Mouse (Mus musculus) heart, adult 2 months (tissue): ENCODE measurements at regions not wholly inside any gene's neighbourhood (a gene's known extent, or its start where the extent isn't known, plus 50 kb on each side); places are given as distances from the start of the nearest gene placed in this dataset.

Experiments
- DNase-seq, 2 experiments: peaks; one replicate each; pipeline ENCODE4 v3.0.0; 2021
- H3K27ac ChIP-seq: fragments of 200-600 bp; 2 replicates; pipeline ENCODE4 v1.8.1; 2022
- H3K27me3 ChIP-seq: fragments of 200-500 bp; 2 replicates; pipeline ENCODE4 v1.6.1; 2012; ENCODE audit warnings: mild to moderate bottlenecking, low read length, inconsistent platforms, mixed read lengths; ENCODE audit not compliant: control insufficient read depth, insufficient read depth
- H3K36me3 ChIP-seq: fragments of 200-500 bp; 2 replicates; pipeline ENCODE4 v1.6.1; 2012; ENCODE audit warnings: low read length, inconsistent platforms; ENCODE audit not compliant: control insufficient read depth, insufficient read depth
- H3K4me1 ChIP-seq: fragments of 200-500 bp; 2 replicates; pipeline ENCODE4 v1.6.1; 2011; ENCODE audit warnings: low read length; ENCODE audit not compliant: control insufficient read depth, insufficient read depth
- H3K4me3 ChIP-seq: fragments of 200-600 bp; 2 replicates; pipeline ENCODE4 v1.8.1; 2022
- H3K79me2 ChIP-seq: fragments of 200-500 bp; replicated peaks from 2 replicates; pipeline ENCODE4 v1.6.1; 2012; ENCODE audit warnings: mild to moderate bottlenecking, inconsistent platforms, low read length, moderate library complexity, mixed read lengths; ENCODE audit not compliant: control insufficient read depth, insufficient read depth
- H3K9ac ChIP-seq: fragments of 200-500 bp; 2 replicates; pipeline ENCODE4 v1.6.1; 2012; ENCODE audit warnings: low read depth, mild to moderate bottlenecking, control low read depth, inconsistent platforms, low read length, mixed read lengths
- CTCF ChIP-seq: fragments of 200-600 bp; IDR thresholded peaks from 2 replicates; pipeline ENCODE4 v1.8.1; 2022; ENCODE audit warnings: antibody characterized with exemption, mild to moderate bottlenecking, moderate library complexity
- EP300 ChIP-seq: fragments of 200-500 bp; IDR thresholded peaks from 2 replicates; pipeline ENCODE4 v1.6.1; 2011; ENCODE audit warnings: low read depth, low read length, control low read depth; ENCODE audit not compliant: insufficient read depth
- POLR2A ChIP-seq: fragments of 200-500 bp; IDR thresholded peaks from 2 replicates; pipeline ENCODE4 v1.6.1; 2011; ENCODE audit warnings: mild to moderate bottlenecking, low read depth, low read length, control low read depth; ENCODE audit not compliant: insufficient read depth
- WGBS: fragments of 180-500 bp; shearing (Covaris S2); methylation state at CpG from one replicate; pipeline ENCODE4 v1.1.7; 2018; 5-methylcytosine and 5-hydroxymethylcytosine counted together
- intact Hi-C: fragments of 180-260 bp; cut with DNase I; formaldehyde crosslinking; loops from one replicate; pipeline ENCODE4 v1.15.1; 2025

GRCm38 (mm10) chr8:96370500-96370899 is 482.2 kb upstream of the Got2 start:
- Histone ChIP-seq H3K36me3 (no peaks in the 10 kb centered on the region), H3K27me3 (no peaks in the 10 kb centered on the region), H3K4me1 (no peaks in the 10 kb centered on the region), H3K27ac (no peak overlapping the region), H3K4me3 (no peak overlapping the region), H3K79me2 (no peaks in the 10 kb centered on the region), H3K9ac (no peak overlapping the region)
- no peak for DNase-seq
- TF ChIP-seq CTCF (no peak), POLR2A (no peak), EP300 (no peak)
- intact Hi-C loops: no loop called here
- WGBS: 90% methylated on average over 9 of the region's 9 CpGs

DNA sequence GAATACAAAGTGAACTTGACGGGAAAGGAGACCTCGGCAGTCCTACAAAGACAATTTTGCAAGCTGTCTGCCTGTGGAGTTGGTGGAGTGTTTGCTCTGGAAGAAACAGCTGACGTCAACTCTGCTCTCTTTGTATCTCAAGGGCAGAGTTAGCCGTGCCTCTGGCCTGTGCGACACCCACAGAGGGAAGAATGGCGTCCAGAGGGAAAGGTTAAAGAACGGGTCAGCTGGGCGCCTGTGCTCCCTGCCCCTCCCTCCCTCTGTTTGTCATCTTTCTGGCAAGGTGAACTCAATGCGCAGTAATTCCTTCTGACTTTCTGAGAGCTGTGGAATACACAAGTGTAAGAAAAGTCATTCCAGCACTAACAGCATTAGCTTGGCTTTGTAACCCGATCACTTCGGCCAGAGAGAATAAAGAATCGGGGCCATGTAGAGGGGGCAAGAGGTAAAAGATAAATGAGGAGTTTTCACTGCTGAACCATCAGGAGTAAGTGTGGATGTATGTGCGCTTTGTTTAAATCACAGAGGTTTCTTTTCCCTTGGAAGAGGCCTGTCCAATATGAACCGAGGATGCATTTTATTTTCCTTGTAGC is 474.6 kb upstream of the Got2 start:
- Histone ChIP-seq H3K79me2 (no peaks in the 10 kb centered on the region), H3K27me3 (no peaks in the 10 kb centered on the region), H3K9ac (no peak overlapping the region), H3K27ac (no peak overlapping the region), H3K4me1 (no peaks in the 10 kb centered on the region), H3K4me3 (no peak overlapping the region), H3K36me3 (no peaks in the 10 kb centered on the region)
- intact Hi-C loops: no loop called here
- no peak for TF ChIP-seq CTCF
- no peak for TF ChIP-seq POLR2A
- TF ChIP-seq EP300: no peak
- DNase-seq: no peak
- WGBS: 48% methylated on average over 14 of the region's 14 CpGs

GRCm38 (mm10) chr8:96350531-96351069 is 462.3 kb upstream of the Got2 start:
- intact Hi-C loops: no loop called here

GRCm38 (mm10) chr8:96349503-96349902 is 461.2 kb upstream of the Got2 start:
- Histone ChIP-seq H3K36me3 (no peaks in the 10 kb centered on the region), H3K79me2 (no peaks in the 10 kb centered on the region), H3K9ac (no peak overlapping the region), H3K27ac (no peak overlapping the region), H3K4me1 (no peaks in the 10 kb centered on the region), H3K27me3 (no peaks in the 10 kb centered on the region), H3K4me3 (no peak overlapping the region)
- WGBS: 60% methylated on average over 6 of the region's 6 CpGs
- TF ChIP-seq CTCF (no peak), EP300 (no peak), POLR2A (no peak)
- no peak for DNase-seq
- intact Hi-C loops: no loop called here

More at GRCm38 (mm10) chr8:96350531-96351069, 462.3 kb upstream of the Got2 start:
- Histone ChIP-seq H3K27me3 (no peaks in the 10 kb centered on the region), H3K27ac (no peak overlapping the region), H3K9ac (no peak overlapping the region), H3K79me2 (no peaks in the 10 kb centered on the region), H3K4me3 (no peak overlapping the region), H3K36me3 (no peaks in the 10 kb centered on the region), H3K4me1 (no peaks in the 10 kb centered on the region)
- WGBS: 33% methylated on average over 6 of the region's 6 CpGs
- TF ChIP-seq POLR2A (no peak), CTCF (no peak), EP300 (no peak)
- DNase-seq: no peak

- no peaks in the 10 kb centered on the region for H3K36me3 ChIP-seq
- no peak overlapping the region for H3K4me3 ChIP-seq
- no peak overlapping the region for H3K27ac ChIP-seq
- no peaks in the 10 kb centered on the region for H3K4me1 ChIP-seq
- intact Hi-C loops: no loop called here
- 61% methylated on average over 3 of the region's 3 CpGs for WGBS
- no peak for DNase-seq
- no peaks in the 10 kb centered on the region for H3K79me2 ChIP-seq
- TF ChIP-seq CTCF (no peak), POLR2A (no peak), EP300 (no peak)
- no peak overlapping the region for H3K9ac ChIP-seq
- H3K27me3 ChIP-seq: no peaks in the 10 kb centered on the region
These were observed 452.4 kb upstream of the Got2 start for GRCm38 (mm10) chr8:96340702-96341101.

GRCm38 (mm10) chr8:96318367-96318766 is 430.0 kb upstream of the Got2 start:
- TF ChIP-seq CTCF (peak; percentile 78), POLR2A (no peak)
- Histone ChIP-seq H3K4me3 (no peak overlapping the region), H3K36me3 (no peaks in the 10 kb centered on the region), H3K27ac (no peak overlapping the region), H3K4me1 (no peaks in the 10 kb centered on the region), H3K79me2 (no peaks in the 10 kb centered on the region), H3K9ac (no peak overlapping the region), H3K27me3 (no peaks in the 10 kb centered on the region)
- WGBS: 60% methylated on average over 5 of the region's 5 CpGs
- DNase-seq: peak in 1 of 2 experiments; percentile 35
- intact Hi-C loops: loop anchor here (1.0 to 10.0 kb wide), 3 partner anchors 88 to 344 kb away; no protein-coding TSS in a partner anchor
